Mouse (Mus musculus): ENCODE measurements at regions not wholly inside any gene's neighbourhood (a gene's known extent, or its start where the extent isn't known, plus 50 kb on each side); places are given as distances from the start of the nearest gene placed in this dataset.

GRCm38 (mm10) chr6:36058206-36058605, 329.7 kb upstream of the Chrm2 start:
- Histone ChIP-seq H3K9me3 (ENCODE audit: control insufficient read depth, low read length) (no peaks in the 10 kb centered on the region), H3K9ac (no peak overlapping the region), H3K36me3 (replicated peaks; ENCODE audit: control insufficient read depth, insufficient read depth) (no peaks in the 10 kb centered on the region), H3K4me3 (replicated peaks; ENCODE audit: low read length) (no peak overlapping the region), H3K4me1 (replicated peaks; ENCODE audit: control insufficient read depth, insufficient read depth, low read length) (no peaks in the 10 kb centered on the region), H3K27ac (no peak overlapping the region), H3K27me3 (ENCODE audit: control insufficient read depth, insufficient read depth, low read length) (no peaks in the 10 kb centered on the region), H3K4me2 (replicated peaks) (no peak overlapping the region)
- no peak for DNase-seq (ENCODE audit: low spot score)
- ATAC-seq (ENCODE audit: low FRiP score): no peak

GRCm38 (mm10) chr6:36060411-36060810, 327.5 kb upstream of the Chrm2 start:
- no peak overlapping the region for H3K9ac ChIP-seq
- no peaks in the 10 kb centered on the region for H3K9me3 ChIP-seq (ENCODE audit: control insufficient read depth, low read length)
- H3K4me1 ChIP-seq (replicated peaks; ENCODE audit: control insufficient read depth, insufficient read depth, low read length): no peaks in the 10 kb centered on the region
- no peak overlapping the region for H3K27ac ChIP-seq
- no peaks in the 10 kb centered on the region for H3K36me3 ChIP-seq (replicated peaks; ENCODE audit: control insufficient read depth, insufficient read depth)
- no peak for DNase-seq (ENCODE audit: low spot score)
- no peak overlapping the region for H3K4me2 ChIP-seq (replicated peaks)
- H3K27me3 ChIP-seq (ENCODE audit: control insufficient read depth, insufficient read depth, low read length): no peaks in the 10 kb centered on the region
- no peak overlapping the region for H3K4me3 ChIP-seq (replicated peaks; ENCODE audit: low read length)
- 88% methylated on average over 1 of the region's 1 CpGs for WGBS
- no peak for ATAC-seq (ENCODE audit: low FRiP score)

- no peak overlapping the region for H3K4me2 ChIP-seq (replicated peaks)
Measured at GRCm38 (mm10) chr6:36064919-36065318, 323.0 kb upstream of the Chrm2 start.

GRCm38 (mm10) chr6:36068690-36069089, 319.2 kb upstream of the Chrm2 start:
- no peak overlapping the region for H3K4me3 ChIP-seq (replicated peaks; ENCODE audit: low read length)
- no peak overlapping the region for H3K9ac ChIP-seq
- no peaks in the 10 kb centered on the region for H3K36me3 ChIP-seq (replicated peaks; ENCODE audit: control insufficient read depth, insufficient read depth)
- no peak overlapping the region for H3K27ac ChIP-seq
- H3K4me2 ChIP-seq (replicated peaks): no peak overlapping the region
- DNase-seq (ENCODE audit: low spot score) (no peak), ATAC-seq (ENCODE audit: low FRiP score) (no peak)
- no peaks in the 10 kb centered on the region for H3K27me3 ChIP-seq (ENCODE audit: control insufficient read depth, insufficient read depth, low read length)
- H3K9me3 ChIP-seq (ENCODE audit: control insufficient read depth, low read length): no peaks in the 10 kb centered on the region
- 94% methylated on average over 2 of the region's 2 CpGs for WGBS
- H3K4me1 ChIP-seq (replicated peaks; ENCODE audit: control insufficient read depth, insufficient read depth, low read length): no peaks in the 10 kb centered on the region

More at GRCm38 (mm10) chr6:36064919-36065318, 323.0 kb upstream of the Chrm2 start:
- H3K27me3 ChIP-seq (ENCODE audit: control insufficient read depth, insufficient read depth, low read length): no peaks in the 10 kb centered on the region
- 84% methylated on average over 1 of the region's 1 CpGs for WGBS
- H3K9me3 ChIP-seq (ENCODE audit: control insufficient read depth, low read length): no peaks in the 10 kb centered on the region
- H3K4me3 ChIP-seq (replicated peaks; ENCODE audit: low read length): no peak overlapping the region
- H3K27ac ChIP-seq: no peak overlapping the region
- no peaks in the 10 kb centered on the region for H3K4me1 ChIP-seq (replicated peaks; ENCODE audit: control insufficient read depth, insufficient read depth, low read length)
- H3K9ac ChIP-seq: no peak overlapping the region
- no peak for DNase-seq (ENCODE audit: low spot score)
- ATAC-seq (ENCODE audit: low FRiP score): no peak
- H3K36me3 ChIP-seq (replicated peaks; ENCODE audit: control insufficient read depth, insufficient read depth): no peaks in the 10 kb centered on the region

GRCm38 (mm10) chr6:36079559-36079958, 308.3 kb upstream of the Chrm2 start:
- H3K9me3 ChIP-seq (ENCODE audit: control insufficient read depth, low read length): no peaks in the 10 kb centered on the region
- DNase-seq (ENCODE audit: low spot score): no peak
- H3K4me2 ChIP-seq (replicated peaks): no peak overlapping the region
- no peak overlapping the region for H3K9ac ChIP-seq
- no peak overlapping the region for H3K4me3 ChIP-seq (replicated peaks; ENCODE audit: low read length)
- H3K4me1 ChIP-seq (replicated peaks; ENCODE audit: control insufficient read depth, insufficient read depth, low read length): no peaks in the 10 kb centered on the region
- WGBS: 54% methylated on average over 5 of the region's 5 CpGs
- ATAC-seq (ENCODE audit: low FRiP score): no peak
- H3K27ac ChIP-seq: no peak overlapping the region
- no peaks in the 10 kb centered on the region for H3K27me3 ChIP-seq (ENCODE audit: control insufficient read depth, insufficient read depth, low read length)
- no peaks in the 10 kb centered on the region for H3K36me3 ChIP-seq (replicated peaks; ENCODE audit: control insufficient read depth, insufficient read depth)

- DNase-seq (ENCODE audit: low spot score) (no peak), ATAC-seq (ENCODE audit: low FRiP score) (no peak)
- Histone ChIP-seq H3K27me3 (ENCODE audit: control insufficient read depth, insufficient read depth, low read length) (no peaks in the 10 kb centered on the region), H3K4me3 (replicated peaks; ENCODE audit: low read length) (no peak overlapping the region), H3K36me3 (replicated peaks; ENCODE audit: control insufficient read depth, insufficient read depth) (no peaks in the 10 kb centered on the region), H3K4me2 (replicated peaks) (no peak overlapping the region), H3K9ac (no peak overlapping the region), H3K27ac (no peak overlapping the region), H3K9me3 (ENCODE audit: control insufficient read depth, low read length) (no peaks in the 10 kb centered on the region), H3K4me1 (replicated peaks; ENCODE audit: control insufficient read depth, insufficient read depth, low read length) (no peaks in the 10 kb centered on the region)
- 94% methylated on average over 2 of the region's 2 CpGs for WGBS
Measured at GRCm38 (mm10) chr6:36093584-36093983, 294.3 kb upstream of the Chrm2 start.

- no peak overlapping the region for H3K4me2 ChIP-seq (replicated peaks)
Measured at GRCm38 (mm10) chr6:36094075-36094474, 293.8 kb upstream of the Chrm2 start.

GRCm38 (mm10) chr6:36097391-36097790, 290.5 kb upstream of the Chrm2 start:
- no peak overlapping the region for H3K4me3 ChIP-seq (replicated peaks; ENCODE audit: low read length)
- DNase-seq (ENCODE audit: low spot score) (no peak), ATAC-seq (ENCODE audit: low FRiP score) (no peak)
- H3K27me3 ChIP-seq (ENCODE audit: control insufficient read depth, insufficient read depth, low read length): no peaks in the 10 kb centered on the region
- no peak overlapping the region for H3K9ac ChIP-seq
- WGBS: 47% methylated on average over 2 of the region's 2 CpGs
- no peaks in the 10 kb centered on the region for H3K4me1 ChIP-seq (replicated peaks; ENCODE audit: control insufficient read depth, insufficient read depth, low read length)
- no peaks in the 10 kb centered on the region for H3K9me3 ChIP-seq (ENCODE audit: control insufficient read depth, low read length)
- no peak overlapping the region for H3K27ac ChIP-seq
- H3K4me2 ChIP-seq (replicated peaks): no peak overlapping the region
- no peaks in the 10 kb centered on the region for H3K36me3 ChIP-seq (replicated peaks; ENCODE audit: control insufficient read depth, insufficient read depth)

More at GRCm38 (mm10) chr6:36094075-36094474, 293.8 kb upstream of the Chrm2 start:
- no peak for DNase-seq (ENCODE audit: low spot score)
- Histone ChIP-seq H3K9ac (no peak overlapping the region), H3K9me3 (ENCODE audit: control insufficient read depth, low read length) (no peaks in the 10 kb centered on the region), H3K27ac (no peak overlapping the region), H3K4me3 (replicated peaks; ENCODE audit: low read length) (no peak overlapping the region), H3K36me3 (replicated peaks; ENCODE audit: control insufficient read depth, insufficient read depth) (no peaks in the 10 kb centered on the region), H3K4me1 (replicated peaks; ENCODE audit: control insufficient read depth, insufficient read depth, low read length) (no peaks in the 10 kb centered on the region), H3K27me3 (ENCODE audit: control insufficient read depth, insufficient read depth, low read length) (no peaks in the 10 kb centered on the region)
- WGBS: 92% methylated on average over 1 of the region's 1 CpGs
- ATAC-seq (ENCODE audit: low FRiP score): no peak

- Histone ChIP-seq H3K9me3 (ENCODE audit: control insufficient read depth, low read length) (no peaks in the 10 kb centered on the region), H3K27ac (no peak overlapping the region), H3K9ac (no peak overlapping the region), H3K4me2 (replicated peaks) (no peak overlapping the region), H3K36me3 (replicated peaks; ENCODE audit: control insufficient read depth, insufficient read depth) (no peaks in the 10 kb centered on the region), H3K4me3 (replicated peaks; ENCODE audit: low read length) (no peak overlapping the region), H3K4me1 (replicated peaks; ENCODE audit: control insufficient read depth, insufficient read depth, low read length) (no peaks in the 10 kb centered on the region), H3K27me3 (ENCODE audit: control insufficient read depth, insufficient read depth, low read length) (no peaks in the 10 kb centered on the region)
- no peak for ATAC-seq (ENCODE audit: low FRiP score)
- 20% methylated on average over 4 of the region's 4 CpGs for WGBS
- DNase-seq (ENCODE audit: low spot score): no peak
Measured at GRCm38 (mm10) chr6:36098179-36098578, 289.7 kb upstream of the Chrm2 start.

GRCm38 (mm10) chr6:36108830-36109229, 279.1 kb upstream of the Chrm2 start:
- no peak for DNase-seq (ENCODE audit: low spot score)

More at GRCm38 (mm10) chr6:36108830-36109229, 279.1 kb upstream of the Chrm2 start:
- H3K27ac ChIP-seq: no peak overlapping the region
- H3K4me3 ChIP-seq (replicated peaks; ENCODE audit: low read length): no peak overlapping the region
- H3K36me3 ChIP-seq (replicated peaks; ENCODE audit: control insufficient read depth, insufficient read depth): no peaks in the 10 kb centered on the region
- H3K4me2 ChIP-seq (replicated peaks): no peak overlapping the region
- no peaks in the 10 kb centered on the region for H3K27me3 ChIP-seq (ENCODE audit: control insufficient read depth, insufficient read depth, low read length)
- H3K4me1 ChIP-seq (replicated peaks; ENCODE audit: control insufficient read depth, insufficient read depth, low read length): no peaks in the 10 kb centered on the region
- no peaks in the 10 kb centered on the region for H3K9me3 ChIP-seq (ENCODE audit: control insufficient read depth, low read length)
- ATAC-seq (ENCODE audit: low FRiP score): no peak
- WGBS: 73% methylated on average over 1 of the region's 1 CpGs
- no peak overlapping the region for H3K9ac ChIP-seq

Data from hindbrain, embryonic 14.5 days (tissue).